In genomic region chr19:46075616-46076607, GRCm38 (mm10) we compare ENCODE assay signal across 8 mouse cellular contexts. TPM values are rescaled to one million over a fixed set of nuclear protein-coding genes. Genes with fewer than 3 reads are reported as not detected.
DNase-seq lines count a peak whose midpoint lies in the region; ATAC-seq lines count a peak whose summit lies in the region.

Gene Nolc1 (plus strand): TSS chr19:46075863.

- peak within 1 kb of the TSS; percentile 79 to 80 for H3K4me3 ChIP-seq in heart, embryonic 14.5 days (ENCODE audit: control insufficient read depth in 1 of 2, insufficient read depth in 1 of 2, low read depth in 1 of 2, low read length in 2 of 2)
- peak within 1 kb of the TSS; percentile 91 for H3K4me3 ChIP-seq in liver, embryonic 13.5 days (replicated peaks)
- peak within 1 kb of the TSS; percentile 76 for H3K4me3 ChIP-seq in stomach, embryonic 16.5 days (replicated peaks; ENCODE audit: low read length)

- peak; percentile 94 for DNase-seq in c-Kit-negative CD71-positive TER-119-positive erythroid progenitor cells, embryonic 14.5 days (ENCODE audit: low read depth, low spot score)
- peak; percentile 99 for DNase-seq in fibroblast of lung, adult 2 months (ENCODE audit: low read depth)
- DNase-seq in kidney, postnatal 14 days: peak; percentile 100
- peak; percentile 97 for DNase-seq in liver, embryonic 13.5 days
- DNase-seq in neural tube, embryonic 10.5 days (ENCODE audit: extremely low spot score, low spot score): peak; percentile 99

- peaks cover 65% of the 10 kb centered on the region for H3K36me3 ChIP-seq in heart, embryonic 14.5 days (ENCODE audit: control insufficient read depth, insufficient read depth, low read length)
- H3K36me3 ChIP-seq in liver, embryonic 13.5 days: peaks cover 67% of the 10 kb centered on the region
- H3K36me3 ChIP-seq in stomach, embryonic 16.5 days (ENCODE audit: control insufficient read depth, insufficient read depth, low read length): peaks cover 9% of the 10 kb centered on the region; the same call in 1 of the 2 replicates

- peak within 1 kb of the TSS; percentile 84 for H3K4me2 ChIP-seq in heart, embryonic 14.5 days (ENCODE audit: low read length)
- H3K4me2 ChIP-seq in liver, embryonic 13.5 days: peak within 1 kb of the TSS; percentile 79
- H3K4me2 ChIP-seq in stomach, embryonic 16.5 days (ENCODE audit: low read depth, low read length): peak within 1 kb of the TSS; percentile 77

- peaks cover 3 to 14% of the 10 kb centered on the region in 2 experiments for H3K4me1 ChIP-seq in heart, embryonic 14.5 days (ENCODE audit: control insufficient read depth in 2 of 2, insufficient read depth in 2 of 2, low read length in 2 of 2)
- H3K4me1 ChIP-seq in liver, embryonic 13.5 days (replicated peaks): peaks cover 58% of the 10 kb centered on the region
- H3K4me1 ChIP-seq in stomach, embryonic 16.5 days (ENCODE audit: control insufficient read depth, insufficient read depth, low read length): peaks cover 13% of the 10 kb centered on the region

- H3K9ac ChIP-seq in heart, embryonic 14.5 days (ENCODE audit: low read length): peak within 1 kb of the TSS; percentile 81
- peak within 1 kb of the TSS; percentile 82 for H3K9ac ChIP-seq in liver, embryonic 13.5 days
- peak within 1 kb of the TSS; percentile 74 for H3K9ac ChIP-seq in stomach, embryonic 16.5 days (ENCODE audit: low read length)

- no peaks in the 10 kb centered on the region for H3K27me3 ChIP-seq in heart, embryonic 14.5 days (ENCODE audit: control insufficient read depth, insufficient read depth, low read length)
- H3K27me3 ChIP-seq in liver, embryonic 13.5 days: no peaks in the 10 kb centered on the region
- H3K27me3 ChIP-seq in stomach, embryonic 16.5 days (ENCODE audit: control insufficient read depth, insufficient read depth, low read length): no peaks in the 10 kb centered on the region

- under 1% methylated on average over 66 of the region's 66 CpGs for WGBS in heart, embryonic 14.5 days
- WGBS in liver, embryonic 13.5 days (ENCODE audit: insufficient replicate concordance): under 1% methylated on average over 66 of the region's 66 CpGs
- WGBS in stomach, embryonic 16.5 days: under 1% methylated on average over 66 of the region's 66 CpGs

- no peaks in the 10 kb centered on the region for H3K9me3 ChIP-seq in heart, embryonic 14.5 days (ENCODE audit: control insufficient read depth, low read length)
- H3K9me3 ChIP-seq in liver, embryonic 13.5 days (replicated peaks): no peaks in the 10 kb centered on the region
- H3K9me3 ChIP-seq in stomach, embryonic 16.5 days (replicated peaks; ENCODE audit: control insufficient read depth, low read length): no peaks in the 10 kb centered on the region

- peak within 1 kb of the TSS; percentile 48 to 69 for H3K27ac ChIP-seq in heart, embryonic 14.5 days (replicated peaks in 1 of 2; ENCODE audit: control insufficient read depth in 1 of 2, insufficient read depth in 1 of 2, low read depth in 2 of 2, low read length in 2 of 2)
- peak within 1 kb of the TSS; percentile 89 for H3K27ac ChIP-seq in liver, embryonic 13.5 days
- peak within 1 kb of the TSS; percentile 60; the same call in 1 of the 2 replicates for H3K27ac ChIP-seq in stomach, embryonic 16.5 days (ENCODE audit: low read length)

- ATAC-seq in CD4-positive, CD25-positive, alpha-beta regulatory T cell, adult 4 months: peak; percentile 96
- peak; percentile 94 for ATAC-seq in heart, embryonic 14.5 days (ENCODE audit: insufficient number of reproducible peaks, insufficient read depth, low FRiP score, low read depth)
- ATAC-seq in liver, embryonic 13.5 days (ENCODE audit: low read depth): peak; percentile 94
- peak; percentile 99 for ATAC-seq in stomach, embryonic 16.5 days (ENCODE audit: insufficient read depth, low FRiP score)

RNA-seq across cellular contexts. Expression of gene Nolc1, which starts in this region (rescaled TPM):
- polyA plus RNA-seq in CD4-positive, CD25-positive, alpha-beta regulatory T cell, adult 4 months (2017; shearing (Covaris generic)): 10 to 100 TPM; 67.5 to 86.6 TPM
- polyA plus RNA-seq in heart, embryonic 14.5 days (2014; fragmentation: Nextera tagmentation; extraction: Ambion mirVana): 36.5 and 37.1 TPM in 2 replicates
- polyA plus RNA-seq in liver, embryonic 13.5 days (2015; fragmentation: Nextera tagmentation; extraction: Ambion mirVana): 105 and 118 TPM in 2 replicates
- polyA plus RNA-seq in stomach, embryonic 16.5 days (2015; fragmentation: Nextera tagmentation; extraction: Ambion mirVana): 72.7 and 79.8 TPM in 2 replicates

Comparison
In these comparisons a context has a peak if more than half of its experiments do, and no peak if none do; other contexts are left out.
1. Peak in every context shown above with its lines: DNase-seq, ATAC-seq, H3K4me3 ChIP-seq and H3K27ac ChIP-seq.